Mouse (Mus musculus) cortical plate, adult 2 months (tissue): ENCODE measurements around the gene 1700088E04Rik.

ENCODE experiments used
- CTCF ChIP-seq: fragments of 200-500 bp; IDR thresholded peaks from 2 replicates; pipeline ENCODE4 v1.5.1; 2011; ENCODE audit warnings: mild to moderate bottlenecking, control low read depth, low read length; ENCODE audit not compliant: insufficient read depth; ENCODE audit errors: extremely low read depth
- POLR2A ChIP-seq: fragments of 200-500 bp; IDR thresholded peaks from 2 replicates; pipeline ENCODE4 v1.6.1; 2011; ENCODE audit warnings: mild to moderate bottlenecking, low read length, control low read depth; ENCODE audit not compliant: insufficient read depth; ENCODE audit errors: extremely low read depth

DNA sequence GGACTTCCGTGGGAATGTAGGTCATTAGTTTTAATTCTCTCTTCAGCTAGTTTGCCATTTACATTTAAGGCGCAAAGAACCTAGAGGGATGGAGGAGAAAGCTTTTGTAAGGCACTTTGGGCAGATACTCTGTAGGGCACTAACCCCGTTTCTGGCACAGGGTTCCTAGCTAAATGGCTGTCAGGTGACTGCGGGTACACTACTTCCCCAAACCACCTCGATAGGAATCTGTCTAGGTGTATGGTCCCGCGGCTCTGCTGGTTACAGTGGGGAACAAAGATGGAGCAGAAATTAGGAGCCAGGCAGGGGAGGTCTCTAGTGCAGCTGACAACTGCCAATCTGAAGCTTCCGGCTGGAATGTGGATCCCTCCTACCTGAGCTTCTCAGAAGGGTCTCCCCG is 31.0 kb downstream of the 1700088E04Rik start:
- TF ChIP-seq POLR2A: no peak
- TF ChIP-seq CTCF: no peak
